Mouse (Mus musculus): ENCODE data around the gene Tulp2.

GRCm38 (mm10) chr7:45465112-45465511, 16.6 kb upstream of the Tulp2 start:
- no peak for TF ChIP-seq CTCF (IDR thresholded peaks at IDR 0.05; ENCODE audit: borderline replicate concordance, insufficient read depth, low read length)
- TF ChIP-seq POLR2A (IDR thresholded peaks at IDR 0.05; ENCODE audit: low read depth, low read length): no peak

Measured in embryonic fibroblast, embryonic 13.5 days (primary cell).